ENCODE assay signal across 15 mouse cellular contexts in the genomic region with DNA sequence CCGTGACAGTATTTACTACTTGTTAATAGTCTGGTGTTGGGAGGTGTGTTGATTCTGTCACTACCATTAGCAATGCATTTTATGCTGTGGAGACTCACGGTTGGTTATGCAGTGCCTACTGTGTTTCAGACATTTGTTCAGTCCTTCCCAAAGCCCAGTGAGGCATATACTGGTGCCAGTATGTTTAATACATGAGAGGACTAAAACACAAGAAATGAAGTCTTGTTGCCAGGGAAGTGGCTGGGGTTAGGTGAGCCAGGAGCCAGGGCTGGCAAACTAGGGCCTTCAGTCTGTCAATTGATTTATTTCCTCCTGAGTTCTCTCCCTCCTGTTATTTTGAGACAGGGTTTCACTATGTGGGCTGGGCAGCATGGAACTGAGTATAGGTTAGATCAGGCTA.
DNase-seq lines count a peak whose midpoint lies in the region.
"Had no signal": no experiment of that assay in that cellular context is flagged by ENCODE, and none has a peak within 500 bp of the region (broad histone marks: within the 10 kb centered on the region; RNA-seq: fewer than 3 reads in every experiment).

No protein-coding gene starts in this region.

- peak; percentile 31 to 62 for DNase-seq in cerebellum, postnatal 10 days
- DNase-seq in cerebellum, adult 18-20 months = no peak
- peak; percentile 48 for DNase-seq in kidney, adult 11 months
- DNase-seq in kidney, postnatal 4 days = no peak
- peak; percentile 39 for DNase-seq in kidney, adult 9 months
- DNase-seq in kidney, postnatal 14 days = no peak
- DNase-seq: adrenal gland, adult 8-10 months; adrenal gland, postnatal 25 days; cerebellum, adult 9-11 months; embryo, embryonic 11 days; gastrocnemius, postnatal 10 days; gastrocnemius, postnatal 36 days; heart, adult 2 months; heart, postnatal 14 days; heart, postnatal 4 days had no signal

Comparison
In these comparisons a context has a peak if more than half of its experiments do, and no peak if none do; other contexts are left out.
1. DNase-seq: peak in cerebellum, postnatal 10 days (2 of 2), kidney, adult 11 months (single experiment) and kidney, adult 9 months (single experiment); none in cerebellum, adult 18-20 months (0 of 2), kidney, postnatal 4 days (0 of 2) and kidney, postnatal 14 days (single experiment).